Mouse (Mus musculus): ENCODE data around the gene Unc119b. TPM values are rescaled to one million over a fixed set of nuclear protein-coding genes. Genes with fewer than 3 reads are reported as not detected.

Unc119b gene
- polyA plus RNA-seq, 1 experiment from 2014 or later = 35.2 TPM

GRCm38 (mm10) chr5:115145253-115145968, 10.6 kb upstream of the Unc119b start:
- Histone ChIP-seq H3K4me1 (replicated peaks; ENCODE audit: control insufficient read depth, insufficient read depth, low read length) (no peaks in the 10 kb centered on the region), H3K9me3 (ENCODE audit: control insufficient read depth, low read length) (no peaks in the 10 kb centered on the region), H3K9ac (ENCODE audit: low read length) (no peak overlapping the region), H3K4me3 (ENCODE audit: low read length) (no peak overlapping the region), H3K36me3 (ENCODE audit: control insufficient read depth, insufficient read depth, low read length) (peaks cover 36% of the 10 kb centered on the region), H3K4me2 (ENCODE audit: low read depth, low read length) (no peak overlapping the region), H3K27ac (ENCODE audit: low read length) (no peak overlapping the region), H3K27me3 (ENCODE audit: control insufficient read depth, insufficient read depth, low read depth, low read length) (no peaks in the 10 kb centered on the region)
- 63% methylated on average over 11 of the region's 11 CpGs for WGBS
- no peak for ATAC-seq (ENCODE audit: low read depth)

GRCm38 (mm10) chr5:115144471-115144870, 9.7 kb upstream of the Unc119b start:
- no peak overlapping the region for H3K27ac ChIP-seq (ENCODE audit: low read length)
- no peaks in the 10 kb centered on the region for H3K4me1 ChIP-seq (replicated peaks; ENCODE audit: control insufficient read depth, insufficient read depth, low read length)
- no peak for ATAC-seq (ENCODE audit: low read depth)
- no peak overlapping the region for H3K4me2 ChIP-seq (ENCODE audit: low read depth, low read length)
- H3K9ac ChIP-seq (ENCODE audit: low read length) = no peak overlapping the region
- no peak overlapping the region for H3K4me3 ChIP-seq (ENCODE audit: low read length)
- H3K27me3 ChIP-seq (ENCODE audit: control insufficient read depth, insufficient read depth, low read depth, low read length) = no peaks in the 10 kb centered on the region
- WGBS = 73% methylated on average over 6 of the region's 6 CpGs
- H3K9me3 ChIP-seq (ENCODE audit: control insufficient read depth, low read length) = no peaks in the 10 kb centered on the region
- peaks cover 26% of the 10 kb centered on the region for H3K36me3 ChIP-seq (ENCODE audit: control insufficient read depth, insufficient read depth, low read length)

GRCm38 (mm10) chr5:115143552-115143951, 8.8 kb upstream of the Unc119b start:
- Histone ChIP-seq H3K4me1 (replicated peaks; ENCODE audit: control insufficient read depth, insufficient read depth, low read length) (no peaks in the 10 kb centered on the region), H3K4me3 (ENCODE audit: low read length) (no peak overlapping the region), H3K27ac (ENCODE audit: low read length) (no peak overlapping the region), H3K27me3 (ENCODE audit: control insufficient read depth, insufficient read depth, low read depth, low read length) (no peaks in the 10 kb centered on the region), H3K9ac (ENCODE audit: low read length) (no peak overlapping the region), H3K4me2 (ENCODE audit: low read depth, low read length) (no peak overlapping the region), H3K36me3 (ENCODE audit: control insufficient read depth, insufficient read depth, low read length) (peaks cover 21% of the 10 kb centered on the region), H3K9me3 (ENCODE audit: control insufficient read depth, low read length) (no peaks in the 10 kb centered on the region)
- 67% methylated on average over 10 of the region's 10 CpGs for WGBS
- no peak for ATAC-seq (ENCODE audit: low read depth)

- Histone ChIP-seq H3K36me3 (ENCODE audit: control insufficient read depth, insufficient read depth, low read length) (peaks cover 10% of the 10 kb centered on the region), H3K9me3 (ENCODE audit: control insufficient read depth, low read length) (no peaks in the 10 kb centered on the region), H3K4me3 (ENCODE audit: low read length) (no peak overlapping the region), H3K9ac (ENCODE audit: low read length) (no peak overlapping the region), H3K27me3 (ENCODE audit: control insufficient read depth, insufficient read depth, low read depth, low read length) (no peaks in the 10 kb centered on the region), H3K4me1 (replicated peaks; ENCODE audit: control insufficient read depth, insufficient read depth, low read length) (no peaks in the 10 kb centered on the region), H3K4me2 (ENCODE audit: low read depth, low read length) (no peak overlapping the region), H3K27ac (ENCODE audit: low read length) (no peak overlapping the region)
- ATAC-seq (ENCODE audit: low read depth) = no peak
- WGBS = 86% methylated on average over 9 of the region's 9 CpGs
Observed at GRCm38 (mm10) chr5:115142166-115142697, 7.5 kb upstream of the Unc119b start.

- no peaks in the 10 kb centered on the region; the same call in 1 of the 2 replicates for H3K36me3 ChIP-seq (ENCODE audit: control insufficient read depth, insufficient read depth, low read length)
- no peaks in the 10 kb centered on the region for H3K27me3 ChIP-seq (ENCODE audit: control insufficient read depth, insufficient read depth, low read depth, low read length)
- H3K4me2 ChIP-seq (ENCODE audit: low read depth, low read length) = no peak overlapping the region
- no peaks in the 10 kb centered on the region for H3K4me1 ChIP-seq (replicated peaks; ENCODE audit: control insufficient read depth, insufficient read depth, low read length)
- no peaks in the 10 kb centered on the region for H3K9me3 ChIP-seq (ENCODE audit: control insufficient read depth, low read length)
- no peak for ATAC-seq (ENCODE audit: low read depth)
- H3K27ac ChIP-seq (ENCODE audit: low read length) = no peak overlapping the region
- no peak overlapping the region for H3K9ac ChIP-seq (ENCODE audit: low read length)
- H3K4me3 ChIP-seq (ENCODE audit: low read length) = no peak overlapping the region
- 51% methylated on average over 3 of the region's 3 CpGs for WGBS
Observed at GRCm38 (mm10) chr5:115140726-115141125, 6.0 kb upstream of the Unc119b start.

GRCm38 (mm10) chr5:115139124-115139523, 4.3 kb upstream of the Unc119b start:
- Histone ChIP-seq H3K9me3 (ENCODE audit: control insufficient read depth, low read length) (no peaks in the 10 kb centered on the region), H3K4me1 (replicated peaks; ENCODE audit: control insufficient read depth, insufficient read depth, low read length) (peaks cover 1% of the 10 kb centered on the region; the same call in 1 of the 2 replicates), H3K4me2 (ENCODE audit: low read depth, low read length) (no peak overlapping the region), H3K9ac (ENCODE audit: low read length) (no peak overlapping the region), H3K36me3 (ENCODE audit: control insufficient read depth, insufficient read depth, low read length) (no peaks in the 10 kb centered on the region), H3K27me3 (ENCODE audit: control insufficient read depth, insufficient read depth, low read depth, low read length) (no peaks in the 10 kb centered on the region), H3K4me3 (ENCODE audit: low read length) (no peak overlapping the region), H3K27ac (ENCODE audit: low read length) (no peak overlapping the region)
- 51% methylated on average over 4 of the region's 4 CpGs for whole genome bisulfite sequencing
- ATAC-seq (ENCODE audit: low read depth) = no peak

GRCm38 (mm10) chr5:115133358-115134066, 1.3 kb downstream of the Unc119b start:
- peaks cover 11% of the 10 kb centered on the region; the same call in 1 of the 2 replicates for H3K4me1 ChIP-seq (replicated peaks; ENCODE audit: control insufficient read depth, insufficient read depth, low read length)
- WGBS = 54% methylated on average over 6 of the region's 6 CpGs
- ATAC-seq (ENCODE audit: low read depth) = no peak
- H3K9ac ChIP-seq (ENCODE audit: low read length) = peak overlapping the region; percentile 88
- no peaks in the 10 kb centered on the region for H3K27me3 ChIP-seq (ENCODE audit: control insufficient read depth, insufficient read depth, low read depth, low read length)
- H3K36me3 ChIP-seq (ENCODE audit: control insufficient read depth, insufficient read depth, low read length) = peaks cover 2% of the 10 kb centered on the region; the same call in 1 of the 2 replicates
- H3K4me2 ChIP-seq (ENCODE audit: low read depth, low read length) = peak overlapping the region; percentile 98
- no peak overlapping the region for H3K27ac ChIP-seq (ENCODE audit: low read length)
- peak overlapping the region; percentile 90 for H3K4me3 ChIP-seq (ENCODE audit: low read length)
- no peaks in the 10 kb centered on the region for H3K9me3 ChIP-seq (ENCODE audit: control insufficient read depth, low read length)

GRCm38 (mm10) chr5:115132465-115132864, 2.3 kb downstream of the Unc119b start:
- Histone ChIP-seq H3K36me3 (ENCODE audit: control insufficient read depth, insufficient read depth, low read length) (peaks cover 7% of the 10 kb centered on the region; the same call in 1 of the 2 replicates), H3K27me3 (ENCODE audit: control insufficient read depth, insufficient read depth, low read depth, low read length) (no peaks in the 10 kb centered on the region), H3K4me2 (ENCODE audit: low read depth, low read length) (no peak overlapping the region), H3K9ac (ENCODE audit: low read length) (no peak overlapping the region), H3K27ac (ENCODE audit: low read length) (no peak overlapping the region), H3K4me3 (ENCODE audit: low read length) (no peak overlapping the region), H3K9me3 (ENCODE audit: control insufficient read depth, low read length) (no peaks in the 10 kb centered on the region), H3K4me1 (replicated peaks; ENCODE audit: control insufficient read depth, insufficient read depth, low read length) (peaks cover 11% of the 10 kb centered on the region; the same call in 1 of the 2 replicates)
- WGBS = 89% methylated on average over 8 of the region's 8 CpGs
- no peak for ATAC-seq (ENCODE audit: low read depth)

- H3K9me3 ChIP-seq (ENCODE audit: control insufficient read depth, low read length) = no peaks in the 10 kb centered on the region
- WGBS = 86% methylated on average over 6 of the region's 6 CpGs
- ATAC-seq (ENCODE audit: low read depth) = no peak
- peaks cover 12% of the 10 kb centered on the region; the same call in 1 of the 2 replicates for H3K36me3 ChIP-seq (ENCODE audit: control insufficient read depth, insufficient read depth, low read length)
- H3K27ac ChIP-seq (ENCODE audit: low read length) = no peak overlapping the region
- no peak overlapping the region for H3K4me3 ChIP-seq (ENCODE audit: low read length)
- peaks cover 19% of the 10 kb centered on the region for H3K4me1 ChIP-seq (replicated peaks; ENCODE audit: control insufficient read depth, insufficient read depth, low read length)
- no peak overlapping the region for H3K9ac ChIP-seq (ENCODE audit: low read length)
- no peaks in the 10 kb centered on the region for H3K27me3 ChIP-seq (ENCODE audit: control insufficient read depth, insufficient read depth, low read depth, low read length)
- no peak overlapping the region for H3K4me2 ChIP-seq (ENCODE audit: low read depth, low read length)
Observed at GRCm38 (mm10) chr5:115129328-115129727, 5.4 kb downstream of the Unc119b start.

Data from lung, embryonic 16.5 days (tissue).